Comparison of ENCODE assay signal across 14 mouse cellular contexts in genomic region chr16:35577181-35577941, GRCm38 (mm10). TPM values are rescaled to one million over a fixed set of nuclear protein-coding genes. Genes with fewer than 3 reads are reported as not detected.
A peak's percentile ranks its signal among the peaks of the same experiment; 100 is the strongest.
DNase-seq lines count a peak whose midpoint lies in the region; ATAC-seq and TF ChIP-seq lines count a peak whose summit lies in the region.
"Had no signal": no experiment of that assay in that cellular context is flagged by ENCODE, and none has a peak within 500 bp of the region (broad histone marks: within the 10 kb centered on the region; RNA-seq: fewer than 3 reads in every experiment).

No protein-coding gene starts in this region.

- no peaks in the 10 kb centered on the region for H3K27me3 ChIP-seq in midbrain, embryonic 10.5 days (ENCODE audit: low read depth, poor library complexity, severe bottlenecking)
- no peaks in the 10 kb centered on the region for H3K27me3 ChIP-seq in midbrain, embryonic 15.5 days (replicated peaks)
- H3K27me3 ChIP-seq in cerebellum, adult 2 months (ENCODE audit: control insufficient read depth, insufficient read depth, low read length), result no peaks in the 10 kb centered on the region
- H3K27me3 ChIP-seq: hindbrain, embryonic 12.5 days; limb, embryonic 12.5 days; neural tube, embryonic 12.5 days had no signal

- no peak for ATAC-seq in midbrain, embryonic 15.5 days (replicated peaks)
- ATAC-seq in granulocyte monocyte progenitor cell, adult 5-6 weeks (replicated peaks; ENCODE audit: poor library complexity, severe bottlenecking), result no peak

- no peak for DNase-seq in midbrain, embryonic 10.5 days (ENCODE audit: low spot score)
- peak; percentile 35 for DNase-seq in adrenal gland, postnatal 25 days
- DNase-seq in cerebellum, adult 2 months, result peak; percentile 89 to 96
- DNase-seq in gastrocnemius, postnatal 25 days, result peak; percentile 79
- no peak for DNase-seq in thymus, postnatal 0 days (ENCODE audit: low spot score)
- DNase-seq: lung, adult 2 months; right cerebral cortex, postnatal 4 days had no signal

- no peak for TF ChIP-seq POLR2A in cerebellum, adult 2 months (IDR thresholded peaks at IDR 0.05; ENCODE audit: borderline replicate concordance, insufficient read depth, low read length)

- no peak overlapping the region for H3K9ac ChIP-seq in midbrain, embryonic 15.5 days
- H3K9ac ChIP-seq: hindbrain, embryonic 12.5 days; limb, embryonic 12.5 days; neural tube, embryonic 12.5 days had no signal

- TF ChIP-seq CTCF in cerebellum, adult 2 months (IDR thresholded peaks at IDR 0.05; ENCODE audit: borderline replicate concordance, insufficient read depth, low read depth, low read length), result no peak

- H3K4me1 ChIP-seq in midbrain, embryonic 10.5 days, result peaks cover 70% of the 10 kb centered on the region
- H3K4me1 ChIP-seq in midbrain, embryonic 15.5 days, result peaks cover 16% of the 10 kb centered on the region
- H3K4me1 ChIP-seq in cerebellum, adult 2 months (ENCODE audit: control insufficient read depth, insufficient read depth, low read length), result peaks cover 29% of the 10 kb centered on the region

- H3K9me3 ChIP-seq in midbrain, embryonic 10.5 days (replicated peaks), result no peaks in the 10 kb centered on the region
- H3K9me3 ChIP-seq in midbrain, embryonic 15.5 days, result no peaks in the 10 kb centered on the region
- H3K9me3 ChIP-seq: hindbrain, embryonic 12.5 days; limb, embryonic 12.5 days; neural tube, embryonic 12.5 days had no signal

- 0 out of 2 replicates have a peak overlapping the region, but pooled peaks have one; percentile 35 for H3K27ac ChIP-seq in midbrain, embryonic 10.5 days (replicated peaks)
- H3K27ac ChIP-seq in midbrain, embryonic 15.5 days, result no peak overlapping the region
- no peak overlapping the region for H3K27ac ChIP-seq in cerebellum, adult 2 months (ENCODE audit: insufficient read depth, low read length)
- H3K27ac ChIP-seq: hindbrain, embryonic 12.5 days; limb, embryonic 12.5 days; neural tube, embryonic 12.5 days had no signal

- H3K4me3 ChIP-seq in midbrain, embryonic 10.5 days, result no peak overlapping the region
- no peak overlapping the region for H3K4me3 ChIP-seq in midbrain, embryonic 15.5 days
- no peak overlapping the region for H3K4me3 ChIP-seq in cerebellum, adult 2 months (replicated peaks; ENCODE audit: insufficient read depth, low read depth, low read length)
- H3K4me3 ChIP-seq: hindbrain, embryonic 12.5 days; limb, embryonic 12.5 days; neural tube, embryonic 12.5 days had no signal

- H3K4me2 ChIP-seq in midbrain, embryonic 15.5 days, result no peak overlapping the region
- H3K4me2 ChIP-seq: heart, embryonic 11.5 days; hindbrain, embryonic 12.5 days; limb, embryonic 12.5 days; neural tube, embryonic 12.5 days had no signal

- 94% methylated on average over 11 of the region's 11 CpGs for WGBS in midbrain, embryonic 10.5 days
- 87% methylated on average over 11 of the region's 11 CpGs for WGBS in midbrain, embryonic 15.5 days
- 29% methylated on average over 11 of the region's 11 CpGs for WGBS in cerebellum, adult 2 months

- H3K36me3 ChIP-seq in midbrain, embryonic 10.5 days, result peaks cover 36% of the 10 kb centered on the region
- no peaks in the 10 kb centered on the region for H3K36me3 ChIP-seq in midbrain, embryonic 15.5 days (replicated peaks)
- H3K36me3 ChIP-seq: hindbrain, embryonic 12.5 days; limb, embryonic 12.5 days; neural tube, embryonic 12.5 days had no signal

RNA-seq across cellular contexts. Expression of gene Sema5b, which starts 36.4 kb away (rescaled TPM):
- polyA plus RNA-seq in midbrain, embryonic 10.5 days (2016; fragmentation: Nextera tagmentation; extraction: Ambion mirVana), result 59.1 and 72.3 TPM in 2 replicates
- polyA plus RNA-seq in midbrain, embryonic 15.5 days (2015; fragmentation: Nextera tagmentation; extraction: Ambion mirVana), result 25.4 and 27.7 TPM in 2 replicates
- total RNA-seq in adrenal gland, postnatal 25 days (2021), result 5.4 and 6.4 TPM in 2 replicates
- polyA plus RNA-seq in cerebellum, adult 2 months (2012; rRNA removed), result 10.7 and 13.5 TPM in 2 replicates
- under 1 TPM; 0.20 to 0.35 TPM for total RNA-seq in gastrocnemius, postnatal 25 days (2021)
- polyA plus RNA-seq in thymus, postnatal 0 days (2015; fragmentation: Nextera tagmentation; extraction: Ambion mirVana), result 0.27 and 0.36 TPM in 2 replicates
- total RNA-seq in granulocyte monocyte progenitor cell, adult 5-6 weeks (2014; fragmentation: Nextera tagmentation), result not detected in 2 replicates
- total RNA-seq in granulocyte monocyte progenitor cell, adult 5-6 weeks (2017), result not detected in 2 replicates
- total RNA-seq: megakaryocyte progenitor cell, adult 5-6 weeks had no signal

Comparison
In these comparisons a context has a peak if more than half of its experiments do, and no peak if none do; other contexts are left out.
1. DNase-seq: peak in adrenal gland, postnatal 25 days (single experiment), cerebellum, adult 2 months (2 of 2) and gastrocnemius, postnatal 25 days (single experiment); none in midbrain, embryonic 10.5 days (single experiment) and thymus, postnatal 0 days (single experiment).